Mouse (Mus musculus): ENCODE measurements around the gene Arrdc2.

DNA sequence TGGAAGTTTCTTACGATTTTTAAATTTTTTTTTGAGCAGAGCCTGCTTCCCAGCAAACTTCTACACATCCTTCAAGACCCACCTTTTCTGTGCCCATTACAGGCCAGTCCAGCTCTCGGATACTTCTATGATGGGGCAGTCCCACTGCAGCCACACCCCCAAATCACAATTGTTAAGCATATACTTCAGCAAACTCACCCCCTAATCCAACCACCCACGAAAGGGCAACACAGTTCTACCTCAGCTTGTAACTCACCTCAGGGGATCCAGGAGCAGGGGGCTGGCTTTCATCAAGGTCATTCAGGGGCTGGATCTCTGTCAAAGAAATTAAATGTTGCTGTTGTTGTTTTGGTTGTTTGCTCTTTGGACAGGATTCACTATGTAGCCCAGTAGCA is 52.5 kb downstream of the Arrdc2 start:
- TF ChIP-seq CTCF (IDR thresholded peaks at IDR 0.05; ENCODE audit: insufficient read depth, low read length) = no peak
- TF ChIP-seq POLR2A (IDR thresholded peaks at IDR 0.05; ENCODE audit: borderline replicate concordance, extremely low read depth, low read depth, low read length) = no peak
